Mouse (Mus musculus) urinary bladder, postnatal 14 days (tissue): ENCODE measurements around the gene Tmem116.
"Not testable (repeated sequence)": the region's sequence is repeated elsewhere in the genome, so short reads cannot be mapped to it uniquely, and the experiment has no call there.

Experiments used
- DNase-seq: peaks from one replicate; pipeline ENCODE4 v3.0.0; 2021; ENCODE audit warnings: low spot score

Gene Tmem116

DNA sequence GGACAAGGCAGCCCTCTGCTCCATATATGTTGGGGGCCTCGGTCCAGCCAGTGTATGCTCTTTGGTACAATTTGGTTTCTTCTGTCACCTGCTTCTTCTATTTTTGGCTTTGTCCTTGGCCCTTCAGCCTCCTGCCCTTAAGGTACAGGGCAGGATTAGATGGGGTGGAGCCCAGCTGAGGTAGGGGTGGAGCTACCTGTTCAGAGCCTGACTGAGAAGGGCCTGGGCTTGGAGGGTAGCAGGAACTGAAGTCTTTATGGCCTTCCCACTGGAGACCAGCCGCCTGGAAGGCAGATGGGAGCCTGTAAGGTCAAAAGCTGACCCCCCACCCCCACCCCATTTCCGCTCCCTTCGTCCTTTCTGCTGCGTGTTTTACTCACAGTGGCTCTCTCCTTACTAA is 11.3 kb downstream of the Tmem116 start:
- no peak for DNase-seq

DNA sequence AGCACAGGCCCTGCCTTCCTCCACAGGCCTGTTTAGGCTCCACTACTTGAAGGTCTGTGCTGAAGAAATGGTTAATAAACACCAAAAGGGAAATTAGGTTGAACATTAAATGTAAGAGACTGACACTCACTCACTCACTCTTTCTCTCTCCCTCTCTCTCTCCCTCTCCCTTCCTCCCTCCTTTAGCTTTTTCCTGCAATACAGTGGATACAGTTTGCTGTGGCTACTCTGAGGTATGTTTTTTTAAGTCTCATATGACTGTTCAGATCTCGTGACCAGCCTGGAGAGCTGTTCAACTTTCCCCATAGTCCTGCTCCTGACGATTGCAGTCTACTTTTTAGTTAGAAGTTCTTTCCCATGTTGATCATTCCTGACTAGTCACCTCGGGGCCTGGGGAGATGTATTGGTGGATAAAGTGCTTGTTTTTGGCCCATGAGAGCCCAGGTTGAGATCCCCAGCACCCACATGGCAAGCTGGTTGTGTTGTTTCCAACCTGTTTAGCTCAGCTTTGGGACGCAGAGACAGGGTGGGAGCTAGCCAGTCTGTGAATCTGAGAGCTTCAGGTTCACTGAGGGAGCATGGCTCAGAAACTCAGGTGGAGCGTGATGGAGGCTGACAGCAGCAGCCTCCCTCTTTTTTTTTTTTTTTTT is 12.0 kb downstream of the Tmem116 start:
- no peak for DNase-seq

DNA sequence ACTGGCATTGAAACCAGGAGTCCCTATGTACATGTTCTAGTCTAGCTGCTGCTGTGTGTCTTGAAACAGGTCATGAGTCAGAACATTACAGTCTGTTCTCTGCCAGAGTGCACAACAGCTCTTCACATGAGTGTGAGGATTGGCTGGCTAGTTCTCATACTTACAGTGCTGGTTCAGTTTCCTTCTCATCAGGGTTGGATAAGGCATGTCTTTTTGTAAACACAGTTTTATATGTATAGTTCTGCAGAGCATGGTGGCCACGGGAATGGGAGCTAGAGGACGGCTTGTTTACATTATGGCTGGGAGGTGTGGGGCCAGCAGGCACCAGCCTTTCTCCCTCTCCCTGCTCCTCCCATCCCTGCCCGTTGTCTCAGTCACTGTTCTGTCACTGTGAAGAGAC is 17.9 kb downstream of the Tmem116 start:
- DNase-seq = no peak

DNA sequence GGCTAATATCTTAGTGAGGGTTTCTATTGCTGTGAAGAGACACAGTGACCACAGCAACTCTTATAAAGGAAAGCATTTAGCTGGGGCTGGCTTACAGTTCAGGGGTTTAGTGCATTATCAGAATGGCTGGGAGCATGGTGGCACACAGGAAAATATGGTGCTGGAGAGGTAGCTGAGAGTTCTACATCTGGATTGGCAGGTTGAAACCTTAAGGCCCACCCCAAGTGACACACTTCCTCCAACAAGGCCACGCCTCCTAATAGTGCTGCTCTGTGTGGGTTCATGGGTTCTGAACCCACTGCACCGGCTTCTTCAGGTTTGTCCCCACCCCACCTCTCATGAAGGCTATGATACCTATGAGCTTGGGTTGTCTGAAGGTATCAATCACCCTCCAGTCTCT is 20.7 kb downstream of the Tmem116 start:
- no peak for DNase-seq

DNA sequence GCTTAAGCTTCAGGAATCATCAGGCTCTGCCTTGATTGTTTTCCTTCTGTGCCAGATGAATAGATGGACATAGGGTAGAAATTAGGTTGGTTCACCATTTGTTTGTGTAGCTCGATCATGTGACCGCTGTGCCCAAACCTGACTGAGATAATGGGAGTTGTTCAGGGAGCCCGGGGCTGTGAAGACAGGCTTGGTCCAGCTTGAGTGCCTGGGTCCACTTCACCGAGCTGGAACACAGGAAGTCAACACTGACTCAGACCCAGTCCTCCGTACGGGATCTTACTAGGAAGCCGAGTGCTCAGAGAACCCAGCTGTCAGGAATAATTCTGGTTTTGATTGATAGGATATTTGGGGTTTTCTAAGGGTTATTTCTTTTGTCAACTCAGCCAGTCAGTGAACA is 22.9 kb downstream of the Tmem116 start:
- peak; percentile 29 for DNase-seq

DNA sequence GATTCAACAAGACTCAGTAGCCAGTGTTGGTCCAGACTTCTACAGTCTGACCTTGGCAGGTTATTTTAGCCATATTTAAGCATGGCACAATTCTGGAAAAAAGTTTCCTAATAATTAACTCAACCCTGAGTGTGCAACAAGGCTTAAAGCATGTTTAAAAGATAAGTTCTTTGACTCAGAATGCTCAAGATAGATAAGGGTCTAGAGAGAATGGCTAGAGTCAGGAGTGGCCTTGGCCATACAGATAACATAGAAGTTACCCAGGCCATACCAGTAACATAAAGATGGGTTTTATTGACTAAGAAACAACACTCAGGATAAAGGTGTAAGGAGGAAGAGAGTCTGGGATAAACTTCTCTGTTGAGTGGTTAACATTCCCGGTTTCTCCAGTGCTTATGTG is 24.3 kb downstream of the Tmem116 start:
- DNase-seq = no peak

DNA sequence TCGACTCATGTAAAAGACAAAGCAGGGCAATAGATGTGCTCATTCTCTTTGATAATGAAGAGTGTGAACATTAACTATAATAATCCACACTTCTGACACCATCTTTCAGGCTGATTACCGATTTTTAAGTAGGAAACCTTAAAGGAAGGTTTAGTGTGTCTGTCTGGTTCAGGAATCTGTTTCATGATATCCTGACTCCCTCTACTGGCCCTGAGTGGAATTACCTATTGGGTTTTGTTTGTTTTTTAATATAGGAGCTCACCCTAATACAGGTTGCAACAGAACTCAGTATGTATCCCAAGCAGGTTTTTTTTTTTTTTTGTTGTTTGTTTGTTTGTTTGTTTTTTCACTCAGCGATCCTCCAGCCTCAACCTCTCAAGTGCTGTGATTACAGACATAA is 26.0 kb downstream of the Tmem116 start:
- DNase-seq = peak; percentile 17

DNA sequence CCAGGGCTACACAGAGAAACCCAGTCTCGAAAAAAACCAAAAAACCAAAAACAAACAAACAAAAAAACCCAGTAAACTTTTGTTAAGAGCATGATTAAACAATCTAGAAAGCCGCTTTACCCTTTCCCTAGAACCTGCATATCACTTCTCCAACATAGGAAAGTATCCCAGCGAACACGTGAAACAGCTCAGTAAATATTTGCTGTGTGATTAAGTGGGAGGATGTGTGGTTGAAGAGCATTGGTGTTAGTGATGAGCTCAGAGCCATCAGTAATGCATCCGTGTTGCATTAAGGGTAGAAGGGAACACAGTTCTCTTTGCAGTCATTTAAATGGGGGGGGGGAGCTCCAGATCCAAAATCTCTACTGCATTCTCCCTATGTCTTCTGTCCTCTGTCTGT is 33.1 kb downstream of the Tmem116 start:
- DNase-seq = no peak

DNA sequence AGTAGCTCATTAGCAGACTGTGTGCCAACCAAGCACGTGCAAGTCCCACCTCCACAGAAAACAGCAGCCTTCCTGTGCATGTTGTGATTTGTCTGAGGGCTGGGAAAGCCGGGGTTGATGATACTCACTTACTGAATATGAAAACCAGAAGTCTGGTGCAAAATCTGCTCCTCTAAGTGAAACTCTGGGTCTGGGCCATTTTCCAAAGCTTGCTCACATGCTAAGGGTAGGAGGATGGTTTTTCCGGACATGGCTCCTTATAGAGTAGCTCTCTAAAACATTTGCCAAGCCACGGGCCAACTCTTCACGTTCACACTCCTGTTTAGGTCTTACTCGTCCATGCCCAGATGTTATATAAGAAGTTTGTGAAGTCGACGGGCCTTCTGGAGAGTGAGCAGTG is 41.6 kb downstream of the Tmem116 start:
- no peak for DNase-seq

DNA sequence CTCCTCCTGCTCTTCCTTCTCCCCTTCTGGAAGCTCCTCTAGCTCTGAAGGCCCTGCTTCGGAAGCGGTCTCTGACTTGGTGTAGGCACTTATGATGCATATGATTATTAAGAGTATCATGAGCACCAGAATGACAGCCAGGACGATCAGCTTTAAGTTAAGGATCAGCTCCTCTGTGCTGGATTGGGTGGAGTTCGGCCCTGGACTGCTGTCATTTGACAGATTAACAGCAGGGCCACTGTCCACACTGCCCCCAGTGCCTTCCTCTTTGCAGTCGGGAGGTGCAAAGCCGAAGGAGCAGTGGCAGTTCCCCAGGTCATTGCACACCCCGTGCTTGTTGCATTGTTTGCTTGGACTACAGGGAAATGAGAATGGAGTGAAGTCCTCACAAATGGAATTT is 49.0 kb downstream of the Tmem116 start:
- DNase-seq = no peak

DNA sequence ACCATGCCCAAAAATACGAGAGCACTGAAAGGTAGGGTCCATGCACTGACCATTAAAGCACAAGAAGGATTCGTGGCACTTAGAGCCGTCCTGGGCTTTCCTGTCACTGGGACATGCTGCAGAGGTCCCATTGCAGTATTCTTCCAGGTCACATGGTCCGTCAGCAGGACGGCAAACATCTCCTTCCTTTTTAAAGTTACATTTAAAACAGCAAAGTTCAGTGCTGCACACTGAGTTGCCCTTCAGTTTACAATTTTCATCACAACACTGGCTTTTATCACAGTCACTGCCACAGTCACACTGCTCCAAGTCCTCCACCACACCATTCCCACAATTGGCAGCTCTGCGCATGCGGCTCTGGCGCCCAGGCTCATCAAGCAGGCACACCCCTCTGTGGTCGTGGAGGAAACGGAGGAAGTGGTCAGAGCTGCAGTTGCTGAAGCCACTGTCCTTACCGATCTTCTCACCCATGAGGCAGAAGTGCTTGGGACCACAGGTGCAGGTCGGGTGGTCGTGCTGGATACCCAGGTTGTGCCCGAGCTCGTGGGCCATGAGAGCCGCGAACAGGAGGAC is 49.8 kb downstream of the Tmem116 start:
- DNase-seq = not testable (repeated sequence)

DNA sequence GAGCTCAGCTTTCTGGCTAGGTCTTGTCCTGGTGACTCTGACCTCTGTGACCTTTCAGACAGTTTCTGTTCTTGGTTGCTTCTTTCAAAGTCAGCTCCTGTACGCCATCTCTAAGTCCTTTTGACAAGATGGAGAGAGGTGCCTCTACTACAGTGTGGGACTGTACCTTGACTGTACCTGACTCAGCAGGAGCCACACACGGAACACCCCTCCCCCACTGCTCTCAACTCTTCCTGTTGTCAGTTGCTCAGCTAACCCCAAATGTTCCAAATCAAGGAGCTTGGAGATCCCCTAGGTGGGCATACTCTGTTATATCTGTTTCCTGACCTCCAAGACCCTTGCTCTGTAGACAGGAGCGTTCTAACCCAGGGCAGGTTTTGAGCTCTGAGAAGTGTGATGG is 51.5 kb downstream of the Tmem116 start, which contains the start of gene Adam1b:
TSS of gene Adam1b (minus strand) at position 205 of the 400 bp plus-strand sequence.
- no peak for DNase-seq

DNA sequence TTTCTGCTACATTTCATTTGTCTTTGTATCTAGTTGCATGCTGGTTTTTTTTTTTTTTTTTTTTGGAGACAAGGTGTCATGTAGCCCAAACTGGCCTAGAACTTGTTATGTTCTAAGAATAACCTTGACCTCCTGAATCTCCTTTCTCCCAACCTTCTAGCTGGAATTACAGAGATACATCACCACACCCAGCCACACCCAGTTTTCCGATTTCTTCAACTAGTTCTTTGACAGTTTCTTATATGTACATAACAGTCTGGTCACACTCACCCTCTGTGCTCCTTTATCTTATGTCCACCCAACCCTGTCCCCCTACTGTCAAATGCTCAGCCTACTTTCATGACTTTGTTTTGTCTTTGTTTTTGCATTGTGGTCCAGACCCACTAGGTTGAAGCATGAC is 55.2 kb downstream of the Tmem116 start:
- DNase-seq = no peak

DNA sequence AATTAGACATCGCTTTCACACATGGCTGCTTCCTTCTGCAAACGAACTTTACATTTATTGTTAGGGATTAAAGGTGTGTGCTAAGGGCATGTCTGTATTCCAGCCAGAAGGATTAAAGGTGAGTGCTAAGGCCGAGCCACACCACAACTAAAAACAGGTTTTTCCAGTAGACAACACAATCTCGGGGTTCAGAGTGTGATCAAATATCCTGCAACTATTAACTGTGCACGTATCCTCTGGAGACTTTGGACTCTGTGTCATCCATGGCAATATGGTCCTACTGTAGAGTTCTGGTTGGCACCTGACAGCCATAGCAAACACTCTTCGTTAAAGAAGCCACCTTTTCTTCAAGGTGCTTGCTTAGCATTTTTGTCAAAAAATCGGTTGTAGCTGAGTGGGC is 58.3 kb downstream of the Tmem116 start:
- no peak for DNase-seq

DNA sequence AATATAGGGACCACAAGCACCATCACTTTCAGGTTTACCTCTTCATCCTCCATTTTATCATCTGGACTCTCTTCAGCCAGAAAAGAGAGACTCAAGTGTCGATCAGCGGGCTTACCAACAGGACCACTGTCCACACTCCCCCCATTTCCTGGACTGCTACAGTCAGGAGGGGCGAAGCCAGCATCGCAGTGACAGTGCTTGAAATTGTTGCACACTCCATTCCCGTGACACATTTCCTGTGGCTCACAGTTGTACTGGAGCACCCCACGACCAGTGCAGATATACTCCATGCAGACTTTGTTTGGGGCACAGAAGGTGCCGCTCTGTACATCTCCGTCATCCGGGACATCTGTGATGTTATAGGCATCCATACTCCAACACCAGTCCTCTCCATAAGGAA is 67.3 kb downstream of the Tmem116 start:
- DNase-seq = no peak

DNA sequence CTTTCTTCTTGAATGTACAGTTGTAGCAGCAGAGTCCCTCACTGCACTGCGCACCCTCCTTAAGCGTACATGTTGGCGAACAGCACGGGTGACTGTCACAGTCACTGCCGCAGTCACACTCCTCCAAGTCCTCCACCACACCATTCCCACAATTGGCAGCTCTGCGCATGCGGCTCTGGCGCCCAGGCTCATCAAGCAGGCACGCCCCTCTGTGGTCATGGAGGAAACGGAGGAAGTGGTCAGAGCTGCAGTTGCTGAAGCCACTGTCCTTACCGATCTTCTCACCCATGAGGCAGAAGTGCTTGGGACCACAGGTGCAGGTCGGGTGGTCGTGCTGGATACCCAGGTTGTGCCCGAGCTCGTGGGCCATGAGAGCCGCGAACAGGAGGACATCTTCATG is 68.1 kb downstream of the Tmem116 start:
- DNase-seq = not testable (repeated sequence)

DNA sequence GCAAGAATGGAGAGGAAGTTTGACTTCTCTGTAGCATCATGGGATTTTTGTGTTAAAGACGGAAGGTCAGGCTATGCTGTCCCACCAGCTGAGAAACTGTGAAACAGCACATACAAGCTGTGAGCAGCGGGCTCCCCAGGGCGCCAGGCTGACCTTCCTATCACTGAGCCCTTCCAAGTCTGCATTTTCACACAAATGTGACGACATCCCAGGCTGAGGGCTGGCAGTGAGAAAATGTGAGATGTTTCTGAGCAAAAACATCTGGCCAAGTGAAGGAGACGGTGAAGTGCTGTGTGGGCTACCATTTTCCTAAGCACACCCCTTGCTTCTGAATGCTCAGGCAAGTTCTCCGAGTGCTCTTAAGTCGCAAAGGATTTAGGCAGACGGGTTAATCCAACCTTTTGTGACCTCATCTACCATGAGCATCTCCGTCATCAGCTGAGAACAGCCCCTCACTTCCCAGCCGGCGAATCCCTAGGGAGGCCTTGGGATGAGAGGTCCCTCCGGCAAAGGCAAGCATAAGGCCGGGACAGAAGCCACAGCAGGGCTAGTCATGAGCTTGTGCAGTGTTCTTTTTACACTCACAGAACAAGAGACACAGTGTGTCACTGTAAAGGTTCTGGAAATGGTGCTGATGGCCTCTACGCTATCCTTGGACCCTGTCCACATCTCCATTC is 74.2 kb downstream of the Tmem116 start:
- DNase-seq = no peak

DNA sequence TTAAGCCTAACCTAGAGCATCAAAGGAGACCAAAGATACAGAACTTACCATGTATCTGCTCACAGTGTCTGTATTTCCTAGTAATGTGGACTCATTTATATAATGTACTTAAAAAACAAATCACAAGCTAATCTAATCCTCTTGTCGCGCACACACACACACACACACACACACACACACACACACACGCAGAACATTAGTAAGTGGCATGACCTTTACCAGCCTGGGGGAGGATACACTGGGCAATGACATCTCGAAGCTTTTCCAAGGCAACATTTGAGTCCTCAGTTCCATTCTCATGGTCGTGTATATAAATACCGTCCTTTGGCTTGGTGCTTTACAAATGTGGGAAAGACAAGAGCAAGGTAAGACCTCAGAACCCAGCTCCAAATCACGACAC is 74.8 kb downstream of the Tmem116 start:
- no peak for DNase-seq

DNA sequence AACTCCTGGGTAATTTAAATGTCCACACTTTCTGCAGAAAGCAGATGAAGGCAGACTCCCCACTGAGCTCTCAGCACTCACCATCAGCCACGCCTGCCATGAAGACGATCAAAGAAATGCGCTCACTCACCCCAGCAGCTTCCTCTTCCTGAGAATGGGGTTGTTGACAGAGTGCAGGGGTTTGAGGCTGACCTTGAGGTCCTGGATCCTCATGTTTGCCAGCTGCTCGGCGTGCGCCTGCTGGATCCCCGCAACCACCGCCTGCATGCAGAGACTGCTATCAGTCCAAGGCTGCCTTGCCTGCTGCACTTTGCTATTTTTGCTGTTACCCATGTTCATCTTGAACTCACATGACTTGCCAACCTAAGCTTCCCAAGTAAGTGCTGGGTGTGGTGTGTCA is 75.3 kb downstream of the Tmem116 start:
- no peak for DNase-seq

DNA sequence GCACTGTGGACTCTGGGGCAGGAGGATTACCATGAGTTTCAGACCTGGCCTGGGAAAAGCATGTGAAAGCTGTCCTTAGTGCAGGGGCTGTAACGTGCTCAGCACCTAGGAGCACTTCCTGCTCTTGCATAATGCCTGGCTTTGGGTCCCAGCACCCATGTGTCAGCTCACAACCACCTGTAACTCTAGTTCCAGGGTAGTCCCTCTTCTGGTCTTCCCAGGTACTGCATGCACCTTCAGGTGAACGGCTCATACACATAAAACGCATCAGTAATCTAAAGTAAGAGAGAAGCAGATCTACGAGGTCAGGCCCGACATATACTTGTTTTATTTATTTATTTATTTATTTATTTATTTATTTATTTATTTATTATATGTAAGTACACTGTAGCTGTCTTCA is 82.8 kb downstream of the Tmem116 start:
- no peak for DNase-seq

DNA sequence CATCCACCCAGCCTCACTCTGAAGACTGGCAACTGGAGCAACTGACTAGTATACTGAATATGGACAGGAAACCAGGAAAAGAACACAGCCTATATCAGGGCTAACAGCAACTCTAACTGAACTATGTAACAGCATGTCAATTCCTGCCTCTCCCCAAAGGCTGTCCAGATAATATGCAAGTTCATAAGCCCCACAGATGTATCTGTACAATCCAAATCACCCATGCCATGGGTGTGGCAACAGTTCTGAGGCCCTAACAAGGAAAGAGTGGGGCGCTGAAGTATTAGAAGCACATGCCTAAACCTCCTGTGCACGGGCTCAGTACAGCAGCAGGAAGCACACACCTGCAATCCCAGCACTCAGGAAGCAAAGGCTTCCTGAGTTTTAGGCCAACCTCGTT is 83.4 kb downstream of the Tmem116 start:
- no peak for DNase-seq

DNA sequence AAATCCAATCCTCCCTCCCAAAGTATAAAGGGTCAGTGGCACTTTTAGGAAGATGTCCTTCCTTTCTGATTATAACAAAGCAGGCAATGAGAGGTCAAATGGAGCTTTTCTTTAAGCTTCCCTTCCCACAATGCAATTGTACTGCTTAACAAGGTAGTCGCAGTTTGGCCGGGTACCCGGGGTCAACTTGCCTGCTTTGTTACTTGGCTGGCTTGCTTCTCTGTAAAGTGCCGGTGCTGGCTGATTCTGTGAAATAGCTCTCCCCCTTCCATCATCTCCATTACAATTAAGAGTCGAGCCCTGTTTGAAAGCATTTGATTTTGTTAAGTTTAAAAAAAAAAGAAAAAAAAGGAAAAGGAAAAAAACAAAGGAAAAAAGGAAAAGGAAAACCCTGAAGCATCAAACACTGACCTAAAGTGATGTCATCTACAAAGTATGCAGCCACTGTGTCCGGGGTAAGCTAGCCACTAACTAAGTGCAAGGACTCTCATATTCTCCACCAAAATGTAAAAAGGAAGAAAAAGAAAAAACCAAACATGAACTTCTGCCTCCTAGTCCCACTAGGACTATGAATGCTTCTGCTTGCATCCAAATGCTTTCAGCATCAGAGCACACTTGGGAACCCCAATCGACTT is 85.3 kb downstream of the Tmem116 start:
- DNase-seq = no peak

DNA sequence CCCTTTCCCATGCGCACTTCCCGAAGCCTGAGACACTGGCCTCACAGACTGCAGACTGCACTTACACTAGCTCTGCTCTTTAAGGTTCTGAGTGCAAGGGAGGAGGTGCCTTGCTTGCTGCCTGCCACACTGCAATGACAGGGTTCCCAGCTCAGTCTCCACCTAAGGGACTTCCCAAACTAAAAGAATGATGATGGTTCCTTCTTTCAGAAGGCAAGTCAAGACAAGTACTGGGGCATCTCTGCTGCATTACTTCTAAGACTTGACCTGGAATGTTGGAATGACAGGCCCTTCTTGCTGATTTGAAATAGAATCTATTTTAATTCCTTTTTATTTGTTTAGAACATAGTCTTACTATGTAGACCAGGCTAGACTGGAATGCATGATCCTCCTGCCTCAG is 85.9 kb downstream of the Tmem116 start:
- DNase-seq = no peak
